Mouse (Mus musculus): ENCODE measurements around the gene Inpp4b. TPM values are rescaled to one million over a fixed set of nuclear protein-coding genes. Genes with fewer than 3 reads are reported as not detected.
"Not testable (repeated sequence)": the region's sequence is repeated elsewhere in the genome, so short reads cannot be mapped to it uniquely, and the experiment has no call there.

Inpp4b gene
- polyA plus RNA-seq, 1 experiment = 22.6 TPM

DNA sequence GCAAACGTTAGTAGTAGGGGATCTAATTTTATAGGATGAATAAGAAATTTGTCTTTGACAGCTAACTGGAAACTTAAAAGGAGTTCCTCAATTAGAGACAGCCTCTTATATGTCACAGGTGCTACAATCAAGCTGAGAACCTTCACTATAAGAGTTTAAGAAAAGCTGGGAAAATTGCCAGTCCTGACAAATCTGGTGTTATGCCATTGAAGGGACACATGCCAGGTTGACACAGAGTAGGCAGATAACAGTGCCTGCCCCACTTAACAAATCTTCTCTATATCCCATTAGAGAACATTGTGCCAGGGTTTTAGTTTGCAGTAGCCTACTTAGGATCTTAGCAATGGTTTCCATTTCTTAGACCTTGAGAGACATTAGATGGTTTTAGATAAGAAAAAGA, 456.1 kb downstream of the Inpp4b start:
- Histone ChIP-seq H3K4me1 (replicated peaks; ENCODE audit: control insufficient read depth, insufficient read depth, low read length) (no peaks in the 10 kb centered on the region), H3K27ac (ENCODE audit: control insufficient read depth, insufficient read depth, low read length) (no peak overlapping the region), H3K36me3 (ENCODE audit: control insufficient read depth, insufficient read depth, low read length) (no peaks in the 10 kb centered on the region), H3K27me3 (ENCODE audit: control insufficient read depth, insufficient read depth, low read length) (no peaks in the 10 kb centered on the region), H3K4me3 (ENCODE audit: control insufficient read depth, insufficient read depth, low read length) (no peak overlapping the region)
- TF ChIP-seq CTCF (IDR thresholded peaks at IDR 0.05; ENCODE audit: borderline replicate concordance, control insufficient read depth, extremely low read depth, insufficient read depth, low read length, poor library complexity) (no peak), POLR2A (IDR thresholded peaks at IDR 0.05; ENCODE audit: control insufficient read depth, extremely low read depth, insufficient read depth, low read length, poor library complexity) (no peak)
- DNase-seq = no peak
- WGBS = 73% methylated on average over 1 of the region's 1 CpGs

DNA sequence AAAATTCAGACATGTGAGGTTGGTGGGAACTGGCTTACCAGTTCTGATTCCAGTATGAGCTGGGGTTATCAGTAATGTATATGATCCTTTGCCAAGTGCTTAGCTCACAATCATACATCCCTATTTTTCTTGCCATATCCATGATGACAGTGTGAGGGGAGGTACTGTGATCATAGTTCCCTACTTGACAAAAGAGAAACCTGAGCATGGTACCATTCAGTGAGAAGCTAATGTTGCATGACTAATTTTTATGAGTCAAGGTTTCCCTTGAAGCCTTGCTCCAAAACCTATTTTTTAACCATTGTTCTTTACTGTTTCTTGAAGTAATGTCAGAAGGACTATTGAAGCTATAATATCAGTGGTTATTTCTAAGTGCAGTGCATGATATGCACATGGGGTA, 458.4 kb downstream of the Inpp4b start:
- Histone ChIP-seq H3K4me1 (replicated peaks; ENCODE audit: control insufficient read depth, insufficient read depth, low read length) (no peaks in the 10 kb centered on the region), H3K27me3 (ENCODE audit: control insufficient read depth, insufficient read depth, low read length) (no peaks in the 10 kb centered on the region), H3K4me3 (ENCODE audit: control insufficient read depth, insufficient read depth, low read length) (no peak overlapping the region), H3K36me3 (ENCODE audit: control insufficient read depth, insufficient read depth, low read length) (no peaks in the 10 kb centered on the region), H3K27ac (ENCODE audit: control insufficient read depth, insufficient read depth, low read length) (no peak overlapping the region)
- no peak for DNase-seq
- TF ChIP-seq POLR2A (IDR thresholded peaks at IDR 0.05; ENCODE audit: control insufficient read depth, extremely low read depth, insufficient read depth, low read length, poor library complexity) (no peak), CTCF (IDR thresholded peaks at IDR 0.05; ENCODE audit: borderline replicate concordance, control insufficient read depth, extremely low read depth, insufficient read depth, low read length, poor library complexity) (no peak)

DNA sequence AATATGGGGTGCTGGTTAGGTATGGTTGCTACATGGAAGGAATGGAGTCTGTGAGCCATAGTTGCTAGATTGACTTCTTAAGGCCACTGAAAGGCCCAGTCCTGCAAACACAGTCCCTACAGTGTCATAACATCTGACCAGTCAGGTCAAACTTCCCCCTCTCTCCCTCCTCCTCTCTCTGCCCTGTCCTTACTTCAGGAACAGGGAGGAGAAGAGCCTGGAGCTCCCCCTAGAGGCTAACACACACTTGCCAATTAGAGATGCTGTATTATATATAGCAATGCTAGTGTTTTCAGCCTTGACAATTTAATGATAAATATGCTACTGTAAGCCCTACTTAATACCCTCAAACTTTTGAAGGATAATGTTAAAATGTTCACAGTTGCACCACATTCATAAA, 464.4 kb downstream of the Inpp4b start:
- H3K36me3 ChIP-seq (ENCODE audit: control insufficient read depth, insufficient read depth, low read length) = no peaks in the 10 kb centered on the region
- no peak overlapping the region for H3K27ac ChIP-seq (ENCODE audit: control insufficient read depth, insufficient read depth, low read length)
- no peaks in the 10 kb centered on the region; the same call in 1 of the 2 replicates for H3K4me1 ChIP-seq (replicated peaks; ENCODE audit: control insufficient read depth, insufficient read depth, low read length)
- no peak for TF ChIP-seq POLR2A (IDR thresholded peaks at IDR 0.05; ENCODE audit: control insufficient read depth, extremely low read depth, insufficient read depth, low read length, poor library complexity)
- TF ChIP-seq CTCF (IDR thresholded peaks at IDR 0.05; ENCODE audit: borderline replicate concordance, control insufficient read depth, extremely low read depth, insufficient read depth, low read length, poor library complexity) = no peak
- H3K27me3 ChIP-seq (ENCODE audit: control insufficient read depth, insufficient read depth, low read length) = no peaks in the 10 kb centered on the region
- peak; percentile 70 for DNase-seq
- H3K4me3 ChIP-seq (ENCODE audit: control insufficient read depth, insufficient read depth, low read length) = no peak overlapping the region

DNA sequence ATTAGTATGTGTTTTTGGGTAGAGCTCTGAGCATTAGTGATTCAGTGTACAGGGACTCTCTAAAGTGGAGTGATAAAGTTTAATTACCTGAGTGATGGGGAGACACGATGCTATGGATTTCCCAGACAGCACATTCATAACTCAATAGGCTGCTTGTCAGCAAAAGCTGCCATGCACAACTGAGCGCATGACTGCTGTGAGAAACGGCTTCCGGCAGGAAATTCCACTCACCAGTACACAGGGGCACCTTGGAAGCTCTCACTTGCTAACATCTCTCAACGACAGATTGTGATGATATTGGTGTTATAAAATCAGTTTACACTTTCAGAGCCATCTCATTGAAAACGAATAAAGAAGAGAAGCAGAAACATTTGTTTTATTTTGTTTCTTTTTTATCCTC, 465.2 kb downstream of the Inpp4b start:
- no peak overlapping the region for H3K27ac ChIP-seq (ENCODE audit: control insufficient read depth, insufficient read depth, low read length)
- no peak for TF ChIP-seq POLR2A (IDR thresholded peaks at IDR 0.05; ENCODE audit: control insufficient read depth, extremely low read depth, insufficient read depth, low read length, poor library complexity)
- no peak for TF ChIP-seq CTCF (IDR thresholded peaks at IDR 0.05; ENCODE audit: borderline replicate concordance, control insufficient read depth, extremely low read depth, insufficient read depth, low read length, poor library complexity)
- 52% methylated on average over 6 of the region's 6 CpGs for WGBS
- H3K27me3 ChIP-seq (ENCODE audit: control insufficient read depth, insufficient read depth, low read length) = no peaks in the 10 kb centered on the region
- H3K4me1 ChIP-seq (replicated peaks; ENCODE audit: control insufficient read depth, insufficient read depth, low read length) = no peaks in the 10 kb centered on the region; the same call in 1 of the 2 replicates
- H3K4me3 ChIP-seq (ENCODE audit: control insufficient read depth, insufficient read depth, low read length) = no peak overlapping the region
- H3K36me3 ChIP-seq (ENCODE audit: control insufficient read depth, insufficient read depth, low read length) = no peaks in the 10 kb centered on the region
- DNase-seq = no peak

DNA sequence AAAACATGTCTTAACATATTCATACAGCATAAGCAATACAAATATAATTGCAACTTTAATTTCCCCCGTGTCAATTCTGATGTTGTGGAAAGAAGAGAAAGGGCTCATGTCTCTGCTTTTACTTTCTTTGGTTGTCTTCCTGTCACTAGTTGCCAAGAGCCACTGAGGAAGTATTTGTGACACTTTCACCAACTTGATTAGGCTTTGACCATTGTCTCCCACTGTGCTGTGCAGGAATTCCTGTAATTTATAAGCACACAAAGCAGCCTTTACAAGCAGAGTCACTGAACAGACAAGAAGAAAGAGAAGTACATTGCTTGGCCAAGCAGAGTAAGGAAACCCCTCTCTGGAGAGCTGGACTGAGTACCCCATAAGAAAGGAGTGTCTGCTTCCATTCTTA, 466.1 kb downstream of the Inpp4b start:
- Histone ChIP-seq H3K27me3 (ENCODE audit: control insufficient read depth, insufficient read depth, low read length) (no peaks in the 10 kb centered on the region), H3K4me3 (ENCODE audit: control insufficient read depth, insufficient read depth, low read length) (no peak overlapping the region), H3K36me3 (ENCODE audit: control insufficient read depth, insufficient read depth, low read length) (no peaks in the 10 kb centered on the region), H3K4me1 (replicated peaks; ENCODE audit: control insufficient read depth, insufficient read depth, low read length) (no peaks in the 10 kb centered on the region; the same call in 1 of the 2 replicates), H3K27ac (ENCODE audit: control insufficient read depth, insufficient read depth, low read length) (no peak overlapping the region)
- WGBS = 42% methylated on average over 1 of the region's 1 CpGs
- TF ChIP-seq POLR2A (IDR thresholded peaks at IDR 0.05; ENCODE audit: control insufficient read depth, extremely low read depth, insufficient read depth, low read length, poor library complexity) (no peak), CTCF (IDR thresholded peaks at IDR 0.05; ENCODE audit: borderline replicate concordance, control insufficient read depth, extremely low read depth, insufficient read depth, low read length, poor library complexity) (no peak)
- no peak for DNase-seq

DNA sequence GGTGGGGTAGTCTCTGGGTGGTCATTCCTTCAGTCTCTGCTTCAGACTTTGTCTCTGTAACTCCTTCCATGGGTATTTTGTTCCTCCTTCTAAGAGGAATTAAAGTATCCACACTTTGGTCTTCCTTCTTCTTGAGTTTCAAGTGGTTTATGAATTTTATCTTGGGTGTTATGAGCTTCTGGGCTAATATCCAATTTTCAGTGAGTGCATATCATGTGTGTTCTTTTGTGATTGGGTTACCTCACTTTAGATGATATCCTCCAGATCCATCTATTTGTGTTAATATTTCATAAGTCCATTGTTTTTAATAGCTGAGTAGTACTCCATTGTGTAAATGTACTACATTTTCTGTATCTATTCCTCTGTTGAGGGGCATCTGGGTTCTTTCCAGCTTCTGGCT, 467.1 kb downstream of the Inpp4b start:
- not testable (repeated sequence) for H3K36me3 ChIP-seq (ENCODE audit: control insufficient read depth, insufficient read depth, low read length); H3K27me3 ChIP-seq (ENCODE audit: control insufficient read depth, insufficient read depth, low read length); H3K27ac ChIP-seq (ENCODE audit: control insufficient read depth, insufficient read depth, low read length); H3K4me1 ChIP-seq (replicated peaks; ENCODE audit: control insufficient read depth, insufficient read depth, low read length); H3K4me3 ChIP-seq (ENCODE audit: control insufficient read depth, insufficient read depth, low read length); DNase-seq

DNA sequence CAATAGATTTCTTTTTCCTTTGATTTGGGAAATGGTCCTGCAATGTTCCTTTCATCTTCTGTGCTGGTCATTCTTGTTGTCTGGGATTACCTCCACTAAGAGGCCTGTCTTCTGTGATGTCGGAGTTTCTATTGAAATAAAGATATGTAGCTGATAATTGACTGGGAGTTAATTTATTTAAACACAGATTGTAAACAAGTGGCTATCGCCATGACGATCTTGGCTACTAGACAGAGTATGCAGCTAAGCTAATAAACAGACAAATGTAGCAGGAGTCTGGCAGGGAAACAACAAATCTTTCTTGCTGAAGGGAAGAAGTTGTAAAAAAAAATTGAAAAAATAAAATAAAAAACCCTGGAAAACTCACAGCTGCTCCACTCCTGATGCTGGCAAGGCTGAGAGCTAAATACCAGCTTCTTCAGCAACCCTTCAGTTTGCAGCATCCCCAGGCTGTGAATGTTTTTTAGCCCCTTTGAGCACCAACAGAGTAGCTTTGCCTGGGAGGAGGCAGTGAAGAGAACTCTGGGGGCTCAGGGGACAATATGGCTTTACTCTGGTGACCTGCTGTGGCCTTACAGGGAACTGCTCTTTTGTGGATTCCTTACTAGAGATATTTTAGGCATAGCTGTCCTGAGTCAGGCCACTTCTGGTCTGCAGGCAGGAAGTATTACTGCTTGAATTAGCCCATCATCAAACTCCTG, 469.8 kb downstream of the Inpp4b start:
- 94% methylated on average over 3 of the region's 3 CpGs for WGBS
- Histone ChIP-seq H3K27me3 (ENCODE audit: control insufficient read depth, insufficient read depth, low read length) (no peaks in the 10 kb centered on the region), H3K4me1 (replicated peaks; ENCODE audit: control insufficient read depth, insufficient read depth, low read length) (no peaks in the 10 kb centered on the region; the same call in 1 of the 2 replicates), H3K4me3 (ENCODE audit: control insufficient read depth, insufficient read depth, low read length) (no peak overlapping the region), H3K36me3 (ENCODE audit: control insufficient read depth, insufficient read depth, low read length) (no peaks in the 10 kb centered on the region), H3K27ac (ENCODE audit: control insufficient read depth, insufficient read depth, low read length) (no peak overlapping the region)
- DNase-seq = no peak
- TF ChIP-seq POLR2A (IDR thresholded peaks at IDR 0.05; ENCODE audit: control insufficient read depth, extremely low read depth, insufficient read depth, low read length, poor library complexity) (no peak), CTCF (IDR thresholded peaks at IDR 0.05; ENCODE audit: borderline replicate concordance, control insufficient read depth, extremely low read depth, insufficient read depth, low read length, poor library complexity) (no peak)
